Mouse (Mus musculus): ENCODE data around the gene Sel1l3. TPM values are rescaled to one million over a fixed set of nuclear protein-coding genes. Genes with fewer than 3 reads are reported as not detected.

Sel1l3 gene
- total RNA-seq, 4 experiments from 2014 or later: 40.5 to 49.8 (median 45.6) TPM

DNA sequence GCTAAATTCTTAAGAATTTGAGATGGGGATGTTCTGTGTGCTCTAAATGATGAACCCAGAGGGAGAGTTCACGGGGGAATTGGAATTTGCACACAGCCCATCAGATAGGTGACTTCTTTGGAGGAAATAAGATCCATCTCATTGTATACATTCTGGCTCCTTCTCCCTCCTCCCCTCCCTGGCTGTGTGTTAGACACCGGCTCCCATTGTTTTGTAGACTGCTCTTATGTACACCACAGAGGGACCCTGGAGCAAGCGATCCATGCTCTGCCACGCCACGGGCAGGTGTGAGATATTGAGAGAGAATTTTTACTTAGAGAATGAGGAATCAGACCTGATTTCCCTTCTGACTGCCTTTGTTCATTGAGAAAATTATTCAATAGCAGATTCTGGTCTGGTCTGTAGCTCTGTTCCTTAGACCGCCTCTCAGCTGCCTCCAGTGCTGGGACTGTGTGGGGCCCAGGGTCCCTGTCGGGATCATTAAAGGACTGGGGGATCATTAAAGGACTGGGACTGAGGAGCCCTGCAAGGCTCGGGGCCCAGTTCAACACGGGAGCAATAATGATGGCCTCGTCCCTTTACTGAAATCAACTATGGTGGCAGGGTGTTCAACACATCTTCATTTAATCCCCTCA, 67.6 kb downstream of the Sel1l3 start:
- no peak for DNase-seq (ENCODE audit: low spot score in 2 of 2)

GRCm38 (mm10) chr5:53142587-53142986, 71.1 kb downstream of the Sel1l3 start:
- peak; percentile 80 for DNase-seq (ENCODE audit: low spot score in 2 of 2)

DNA sequence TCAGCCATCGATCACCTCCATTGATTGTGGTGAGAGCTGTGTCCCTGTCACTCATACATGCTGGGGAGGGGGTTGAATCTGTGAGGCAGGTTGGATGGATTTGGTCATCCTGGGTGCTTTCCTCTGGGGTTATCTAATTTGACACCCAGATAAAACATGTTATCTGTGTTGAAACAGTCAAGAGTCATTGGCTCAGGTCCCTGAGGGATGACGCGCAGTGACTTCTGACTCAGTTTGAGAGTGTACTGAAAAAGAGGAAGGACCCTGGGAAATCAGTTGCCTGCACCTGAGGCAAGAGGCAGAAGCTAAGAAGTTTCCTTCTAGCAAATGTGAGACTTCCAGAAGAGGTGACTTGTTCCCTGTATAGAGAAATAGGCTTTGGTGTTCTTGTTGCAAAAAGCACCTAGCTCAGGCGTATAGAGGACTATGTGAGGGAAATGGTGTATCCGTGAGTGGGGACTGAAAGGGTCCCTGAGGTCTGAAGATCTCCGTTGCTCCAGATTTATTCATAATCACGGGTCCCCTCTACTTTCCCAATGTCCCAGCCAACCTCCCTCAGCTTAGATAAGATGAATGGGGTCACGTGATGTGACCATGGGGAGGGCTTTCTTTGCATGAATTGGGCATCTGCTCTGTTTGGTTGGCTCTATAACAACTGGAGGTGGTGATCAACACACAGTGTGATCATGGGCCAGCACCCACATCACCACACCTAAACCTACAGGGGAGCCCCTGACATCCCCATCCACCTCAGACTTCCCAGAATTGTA, 73.4 kb downstream of the Sel1l3 start:
- DNase-seq (ENCODE audit: low spot score in 2 of 2): no peak

DNA sequence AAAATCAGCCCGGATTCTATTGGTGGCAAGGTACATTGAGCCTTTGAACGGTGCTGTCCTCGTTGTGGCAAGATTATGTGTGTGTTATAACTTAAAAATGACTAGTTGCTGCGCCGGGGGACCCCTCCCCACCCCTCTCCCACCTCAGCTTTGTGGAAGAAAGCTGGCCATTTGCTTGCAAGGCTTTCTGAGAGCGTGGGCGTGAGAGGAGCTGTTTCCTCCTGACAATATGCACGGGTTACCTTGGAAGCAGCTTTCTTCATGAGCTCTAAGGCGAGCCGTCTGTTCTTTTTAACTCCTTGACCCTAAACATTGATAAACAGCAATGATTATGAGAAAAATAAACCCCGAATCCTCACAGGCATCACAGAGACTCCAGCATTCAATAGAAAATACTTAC, 74.2 kb downstream of the Sel1l3 start:
- DNase-seq (ENCODE audit: low spot score in 2 of 2): no peak

- DNase-seq (ENCODE audit: low spot score in 2 of 2): no peak
Measured at GRCm38 (mm10) chr5:53139140-53139539, 74.6 kb downstream of the Sel1l3 start.

DNA sequence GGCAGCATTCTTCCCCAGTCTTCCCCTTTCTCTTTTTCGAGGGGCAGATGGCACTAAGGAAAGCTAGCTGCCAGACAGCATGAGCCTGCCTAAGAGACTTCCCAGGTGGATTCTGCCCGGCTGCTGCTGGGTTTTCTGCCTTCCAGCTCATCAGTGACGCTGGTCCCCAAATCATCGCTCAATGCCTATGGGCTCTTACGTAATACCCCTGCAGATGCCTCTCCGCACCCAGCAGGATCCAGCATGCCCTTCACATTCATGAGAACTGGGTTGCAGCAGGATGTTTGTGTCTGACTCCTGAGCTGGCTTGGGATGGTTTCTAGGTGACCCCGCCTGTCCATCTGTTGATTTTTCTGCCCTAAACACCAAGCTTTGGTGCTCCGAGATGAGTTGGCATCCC, 75.7 kb downstream of the Sel1l3 start:
- DNase-seq (ENCODE audit: low spot score in 2 of 2): peak; percentile 51 to 59

DNA sequence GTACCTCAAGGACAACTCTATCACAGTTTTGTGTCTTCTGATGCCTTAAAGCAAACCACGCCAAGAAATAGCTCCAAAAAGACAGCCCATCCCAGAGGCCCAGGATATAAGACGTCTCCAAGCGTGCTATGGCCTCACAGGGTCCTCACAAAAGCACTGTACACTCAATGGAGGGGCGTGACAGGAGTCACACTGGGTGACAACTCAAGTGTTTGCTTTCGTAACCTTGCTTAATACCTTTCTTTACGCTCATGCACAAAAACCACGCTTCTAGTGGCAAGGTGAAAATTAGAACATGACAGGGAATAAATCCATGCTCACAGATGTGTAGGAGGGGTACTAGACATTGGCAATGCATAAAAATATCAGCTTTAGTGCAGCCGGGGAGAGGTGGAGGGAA, 77.7 kb downstream of the Sel1l3 start:
- DNase-seq (ENCODE audit: low spot score in 2 of 2): no peak

GRCm38 (mm10) chr5:53134003-53134402, 79.7 kb downstream of the Sel1l3 start:
- no peak for DNase-seq (ENCODE audit: low spot score in 2 of 2)

DNA sequence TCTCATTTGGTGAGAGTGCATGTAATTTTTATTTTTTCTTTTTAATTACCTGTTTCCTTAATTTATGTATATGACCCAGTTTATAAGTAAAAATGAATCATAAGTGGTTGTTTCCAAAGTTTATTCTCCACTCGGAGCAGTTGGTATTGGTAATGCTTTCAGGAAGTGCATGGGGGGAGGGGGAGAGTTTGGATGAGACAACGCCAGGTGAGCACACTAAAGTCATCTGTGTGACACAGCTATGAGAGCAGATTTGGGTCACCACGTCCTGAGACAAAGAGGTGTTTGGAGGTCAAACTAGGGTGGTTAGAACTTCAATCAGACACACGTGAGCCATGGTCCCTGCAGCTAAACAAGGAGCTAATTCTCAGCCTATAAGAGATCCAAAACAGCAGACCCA, 89.0 kb downstream of the Sel1l3 start:
- DNase-seq (ENCODE audit: low spot score in 2 of 2): no peak

DNA sequence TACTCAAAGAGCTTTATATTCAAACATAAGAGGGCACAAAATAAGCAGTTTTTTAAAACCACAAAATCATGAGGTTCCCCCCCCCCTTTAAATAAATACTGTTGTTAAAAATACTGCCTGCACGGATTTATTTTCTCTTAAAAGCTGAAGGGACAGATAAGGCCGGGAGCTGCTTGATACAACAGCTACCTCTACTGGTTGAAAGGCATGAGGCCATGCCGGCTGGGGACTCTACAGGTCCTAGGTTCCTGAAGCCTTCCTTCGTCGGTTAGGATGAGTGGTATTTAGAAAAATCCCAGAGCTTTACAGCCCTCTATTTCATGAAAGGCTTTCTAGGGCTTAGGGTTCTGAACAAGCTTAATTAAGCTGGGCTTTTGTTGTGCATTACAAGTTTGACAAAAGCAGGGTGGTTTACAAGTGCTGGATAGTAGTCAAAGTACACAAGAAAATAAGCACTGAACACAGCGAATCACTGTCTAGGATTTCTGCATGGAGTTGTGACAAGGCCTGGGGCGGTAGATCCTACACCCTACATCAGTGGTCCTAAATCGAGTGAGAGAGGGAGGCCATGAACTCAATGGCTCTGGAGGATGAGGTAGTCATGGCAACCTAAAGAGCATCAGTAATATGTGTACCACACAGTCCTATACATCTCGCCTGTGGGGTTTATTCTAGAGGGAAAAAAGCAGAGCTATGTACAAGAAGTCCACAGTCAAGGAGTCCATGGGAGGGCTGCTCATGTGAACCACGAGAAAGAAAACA, 90.0 kb downstream of the Sel1l3 start:
- DNase-seq (ENCODE audit: low spot score in 2 of 2): peak in 1 of 2 experiments; percentile 51

DNA sequence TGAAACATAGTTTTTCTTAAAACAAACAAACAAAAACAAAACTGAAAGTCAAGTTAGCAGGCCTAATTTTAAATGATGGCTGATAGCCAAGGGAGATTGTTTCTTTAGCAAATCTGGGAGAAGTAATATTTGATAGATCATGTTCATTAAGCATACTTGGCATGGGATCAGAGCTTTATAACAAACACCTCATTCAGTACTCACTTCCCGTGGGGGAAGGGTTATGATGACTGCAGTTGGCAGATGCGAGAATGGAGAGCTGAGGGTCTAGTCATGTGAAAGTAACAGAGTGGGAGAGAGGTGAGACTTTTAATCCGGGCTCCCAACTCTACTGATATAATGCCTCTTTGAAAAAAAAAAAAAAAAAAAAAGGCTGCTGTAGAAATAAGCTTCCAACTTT, 94.0 kb downstream of the Sel1l3 start:
- DNase-seq (ENCODE audit: low spot score in 2 of 2): no peak

GRCm38 (mm10) chr5:53118212-53118611, 95.5 kb downstream of the Sel1l3 start:
- no peak for DNase-seq (ENCODE audit: low spot score in 2 of 2)

DNA sequence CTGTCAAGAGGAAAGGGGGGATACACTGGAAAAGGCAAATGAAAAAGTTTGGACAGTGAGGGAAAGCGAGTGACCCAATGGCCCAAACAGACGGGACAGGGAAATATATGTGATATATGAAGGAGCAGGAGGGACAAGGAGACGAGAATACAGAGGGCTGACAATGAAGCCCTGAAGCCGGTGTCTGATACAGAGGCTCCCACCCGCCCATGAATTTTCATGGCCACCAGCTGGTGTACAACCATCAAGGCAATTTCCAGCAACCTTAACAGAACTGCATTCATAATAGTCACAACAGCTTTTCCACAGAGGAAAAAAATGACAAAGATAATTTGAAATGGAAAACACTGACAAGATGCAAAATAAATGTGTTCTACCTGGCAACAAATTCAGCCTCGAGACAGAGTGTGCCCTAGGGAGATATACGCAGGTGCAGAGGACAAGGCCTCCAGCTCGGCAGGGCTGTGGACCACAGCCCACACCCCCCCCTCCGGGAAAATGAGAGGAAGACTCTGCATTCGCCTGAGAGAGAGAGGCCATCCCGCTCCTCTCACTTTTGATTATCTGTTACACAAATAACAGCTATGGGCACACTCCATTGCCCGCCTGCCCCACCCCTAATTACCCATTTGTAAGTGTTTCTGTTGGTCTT, 99.0 kb downstream of the Sel1l3 start:
- DNase-seq (ENCODE audit: low spot score in 2 of 2): no peak

DNA sequence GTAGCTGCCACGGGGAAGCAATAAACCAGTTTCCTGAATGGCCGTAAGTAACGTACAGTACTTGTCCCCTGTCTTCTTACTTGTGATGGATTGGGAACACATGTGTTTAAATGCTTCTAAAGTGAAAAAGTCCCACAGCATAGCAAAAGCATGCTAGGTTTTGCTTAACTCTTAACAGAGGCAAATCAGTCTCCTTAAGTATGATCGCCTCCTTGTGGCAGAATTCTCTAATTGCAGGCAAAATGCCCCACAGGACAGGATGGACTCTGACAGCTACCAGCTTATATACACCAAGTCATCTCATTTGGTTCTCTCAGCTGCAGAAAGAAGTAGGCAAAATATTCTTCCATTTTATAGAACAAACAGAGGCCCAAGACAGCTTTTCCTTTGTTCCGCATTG, 100.8 kb downstream of the Sel1l3 start:
- no peak for DNase-seq (ENCODE audit: low spot score in 2 of 2)

- DNase-seq (ENCODE audit: low spot score in 2 of 2): no peak
Measured at GRCm38 (mm10) chr5:53111036-53111435, 102.7 kb downstream of the Sel1l3 start.

GRCm38 (mm10) chr5:53110225-53110624, 103.5 kb downstream of the Sel1l3 start:
- no peak for DNase-seq (ENCODE audit: low spot score in 2 of 2)

DNA sequence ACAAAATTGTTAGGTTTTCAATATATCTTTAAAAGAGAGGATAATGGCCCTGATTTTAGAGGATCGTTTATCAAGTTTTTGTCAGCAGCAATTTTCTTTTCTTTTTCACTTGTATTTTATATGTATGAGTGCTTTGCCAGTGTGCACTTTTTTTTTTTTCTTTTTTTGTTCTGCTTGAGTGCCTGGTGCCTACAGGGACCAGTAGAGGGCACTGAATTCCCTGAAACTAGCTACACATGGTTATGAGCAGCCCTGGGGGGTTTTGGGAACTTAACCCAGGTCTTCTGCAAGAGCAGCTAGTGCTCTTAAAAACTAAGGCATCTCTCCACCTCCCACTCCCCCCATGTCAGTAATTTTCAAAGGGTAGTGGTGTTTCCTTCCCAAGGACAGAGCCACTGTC, 105.1 kb downstream of the Sel1l3 start:
- DNase-seq (ENCODE audit: low spot score in 2 of 2): no peak

DNA sequence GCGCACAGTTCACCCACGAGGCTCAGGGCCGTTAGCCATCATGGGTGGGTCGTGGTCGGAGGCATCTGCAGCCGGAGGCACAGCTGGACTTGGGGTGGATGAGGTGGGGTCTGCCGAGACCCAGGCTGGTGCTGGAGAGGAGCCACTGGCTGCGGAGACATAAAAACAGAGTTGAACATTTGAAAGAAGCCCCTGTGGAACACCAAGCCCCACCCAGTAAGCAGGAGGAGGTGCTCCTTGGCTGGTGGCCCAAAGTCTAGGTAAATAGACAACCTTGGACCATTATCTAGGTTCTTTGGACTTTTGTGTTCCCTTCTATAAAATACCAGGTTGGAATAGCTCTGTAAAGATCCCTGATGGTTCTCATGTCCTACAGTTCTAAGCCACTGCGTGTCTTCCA, 105.7 kb downstream of the Sel1l3 start:
- no peak for DNase-seq (ENCODE audit: low spot score in 2 of 2)

DNA sequence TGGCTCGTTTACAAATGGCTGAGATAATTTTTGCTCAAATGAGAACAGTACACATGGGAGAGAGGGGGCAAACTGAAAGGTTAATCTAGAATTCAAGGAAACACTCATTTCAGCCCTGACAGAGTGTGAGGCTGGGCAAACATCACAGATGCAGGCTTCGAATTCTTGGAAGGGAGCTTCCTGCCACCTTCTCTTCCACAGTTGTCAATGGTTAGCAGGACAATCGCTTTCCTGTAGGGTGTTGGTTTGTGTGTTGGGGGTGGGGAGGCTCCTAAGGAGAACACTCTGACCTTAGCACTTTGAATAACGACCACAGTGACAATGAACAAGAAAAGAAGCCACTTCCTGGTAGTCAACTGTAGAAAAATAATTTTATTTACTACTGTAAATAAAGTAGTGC, 107.0 kb downstream of the Sel1l3 start:
- no peak for DNase-seq (ENCODE audit: low spot score in 2 of 2)

- DNase-seq (ENCODE audit: low spot score in 2 of 2): no peak
Measured at GRCm38 (mm10) chr5:53106125-53106524, 107.6 kb downstream of the Sel1l3 start.

DNA sequence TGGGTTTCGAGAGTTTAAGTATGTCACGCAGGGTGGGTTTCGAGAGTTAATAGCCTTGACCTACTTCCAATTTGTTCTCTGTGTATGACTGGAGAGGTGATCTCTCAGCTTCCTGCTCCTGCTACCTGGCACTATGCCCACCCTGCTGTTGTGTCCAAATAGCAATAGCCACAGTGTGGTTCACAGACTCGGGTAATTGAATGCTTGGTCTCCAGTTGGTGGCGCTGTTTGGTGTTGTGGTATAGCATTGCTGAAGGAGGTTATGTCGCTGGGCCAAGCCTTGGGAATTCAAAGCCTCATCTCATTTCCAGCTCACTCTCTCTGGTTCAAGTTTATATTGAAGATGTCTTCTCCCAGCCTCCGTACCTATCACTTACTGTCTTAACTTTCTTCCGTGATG, 108.0 kb downstream of the Sel1l3 start:
- no peak for DNase-seq (ENCODE audit: low spot score in 2 of 2)
